Mouse (Mus musculus): ENCODE measurements around the gene Vopp1. TPM values are rescaled to one million over a fixed set of nuclear protein-coding genes. Genes with fewer than 3 reads are reported as not detected.

The Vopp1 gene
- total RNA-seq, 1 experiment from 2014 or later = 16.2 TPM

DNA sequence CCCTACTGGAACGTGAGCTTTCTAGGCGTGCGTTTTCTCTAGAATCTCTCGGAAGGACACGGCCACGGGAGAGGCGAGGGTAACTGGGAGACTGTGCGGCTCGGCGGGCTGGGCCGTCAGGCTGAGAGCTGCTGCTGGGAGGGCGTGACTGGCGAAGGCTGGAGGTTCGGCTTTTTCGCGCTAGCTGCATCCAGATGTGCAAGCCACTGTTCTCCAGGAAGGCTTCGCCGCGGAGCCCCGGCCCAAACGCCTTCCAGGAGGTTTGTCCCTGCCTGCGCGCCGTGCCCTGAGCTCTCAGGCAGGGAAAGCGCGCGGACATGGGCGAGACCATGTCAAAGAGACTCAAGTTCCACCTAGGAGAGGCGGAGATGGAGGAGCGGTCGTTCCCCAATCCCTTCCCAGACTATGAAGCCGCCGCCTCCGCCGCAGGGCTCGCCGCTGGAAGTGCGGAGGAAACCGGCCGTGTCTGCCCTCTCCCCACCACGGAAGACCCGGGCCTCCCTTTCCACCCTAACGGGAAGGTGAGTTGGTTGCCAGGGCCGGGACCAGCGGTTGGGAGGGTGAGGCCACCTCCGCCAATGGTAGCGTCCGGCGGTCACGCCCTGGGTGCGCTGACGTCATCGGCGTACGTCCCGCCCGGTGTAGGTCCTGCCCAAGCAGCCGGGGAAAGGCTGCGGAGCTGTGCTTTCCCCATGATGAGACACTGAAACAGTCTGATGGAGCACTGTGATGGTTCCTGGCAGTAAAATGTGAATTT lies 122.0 kb downstream of the Vopp1 start:
- DNase-seq = peak; percentile 97

DNA sequence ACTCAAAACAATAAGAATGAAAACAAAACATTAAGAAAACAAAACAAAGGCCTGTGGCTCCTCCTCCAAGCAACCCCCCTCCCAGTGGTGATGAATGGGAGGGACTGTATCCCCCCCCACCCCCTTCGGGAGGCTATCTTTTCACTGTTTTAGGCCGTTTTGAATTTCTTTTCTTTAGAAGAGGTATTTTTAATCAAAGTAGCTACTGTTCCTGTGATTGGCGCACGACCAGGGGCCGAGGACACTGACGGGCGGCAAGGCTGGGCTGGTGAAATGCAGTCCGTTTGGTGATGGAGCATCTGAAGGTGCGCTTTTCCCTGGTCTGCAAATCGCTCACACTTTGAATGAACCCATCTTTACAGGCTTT lies 122.6 kb downstream of the Vopp1 start, which contains the start of gene Lancl2:
TSS of gene Lancl2 (plus strand) at position 165 of the 367 bp plus-strand sequence.
- DNase-seq = no peak

DNA sequence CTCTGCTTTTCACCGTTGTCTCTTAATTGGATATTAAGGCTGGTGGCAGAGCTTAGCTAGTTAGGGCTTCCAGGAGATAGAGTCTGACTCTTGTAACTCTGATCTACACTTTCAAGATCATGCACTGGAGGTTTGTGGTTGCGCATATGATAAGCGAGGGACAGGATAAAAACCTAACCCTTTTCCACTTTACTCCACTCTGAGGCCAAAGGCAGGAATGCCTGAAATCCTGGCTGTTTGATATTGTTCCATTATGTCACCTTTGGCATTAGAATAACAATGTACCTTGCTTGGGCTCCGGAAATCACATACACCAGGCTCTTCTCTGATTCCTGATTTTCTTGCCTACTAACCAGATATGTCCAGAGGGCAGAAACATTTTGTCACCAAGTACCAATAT lies 123.3 kb downstream of the Vopp1 start:
- DNase-seq = no peak

DNA sequence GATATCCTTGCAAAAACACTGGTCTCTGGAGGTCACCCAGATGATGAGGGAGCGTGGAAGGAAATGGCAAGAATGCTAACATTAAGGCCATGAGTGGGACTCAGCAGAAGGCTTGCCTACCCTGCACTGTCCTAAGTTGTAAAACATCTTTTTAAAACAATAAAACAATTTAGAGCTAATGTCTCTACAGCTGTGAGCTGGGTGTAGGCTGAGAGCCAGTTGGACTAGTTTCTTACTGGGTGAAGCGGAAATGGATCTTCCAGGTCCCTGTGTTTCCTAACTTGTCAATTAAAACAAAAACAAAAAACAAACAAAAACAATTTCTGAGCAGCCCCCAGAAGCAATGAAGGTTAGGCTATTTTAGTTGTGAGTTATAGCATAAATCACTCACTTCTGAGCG lies 131.8 kb downstream of the Vopp1 start:
- no peak for DNase-seq

DNA sequence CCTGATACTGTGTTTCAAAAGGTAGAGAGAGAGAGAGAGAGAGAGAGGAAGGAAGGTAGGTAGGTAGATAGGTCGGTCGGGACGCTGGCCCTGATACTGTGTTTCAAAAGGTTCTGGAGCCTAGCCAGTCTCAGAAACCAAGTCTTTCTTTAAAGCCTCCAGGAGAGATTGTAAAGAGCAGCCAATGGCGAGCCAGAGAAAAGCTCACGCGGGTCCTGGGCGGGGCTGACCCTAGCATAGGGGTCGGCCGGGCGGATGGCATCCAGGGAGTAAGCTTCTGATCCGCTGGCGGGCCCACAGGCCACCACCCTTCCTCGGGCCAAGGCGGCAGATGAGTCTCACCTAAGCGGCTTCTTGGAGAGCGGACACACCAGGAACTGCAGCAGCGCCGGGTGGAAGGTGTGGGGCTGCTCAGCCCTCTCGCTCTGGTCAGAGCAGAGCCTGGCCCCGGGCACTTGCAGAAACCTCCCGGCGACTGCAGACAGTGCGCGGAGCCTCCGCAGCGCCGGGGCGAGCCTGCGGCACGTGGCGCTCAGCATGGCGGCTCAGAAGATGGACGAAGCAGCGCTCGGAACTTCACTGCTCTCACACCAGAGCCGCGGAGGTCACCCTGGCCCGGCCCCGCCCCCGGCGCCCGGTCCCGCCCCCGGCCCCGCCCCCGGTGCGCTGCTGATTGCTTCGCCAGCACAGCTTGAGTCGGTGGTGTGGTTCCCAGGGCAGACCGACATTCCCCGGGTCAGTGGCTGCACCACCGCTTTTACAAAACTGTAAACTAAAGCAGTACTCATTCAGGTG lies 133.3 kb downstream of the Vopp1 start, which contains the start of gene Pyurf:
TSS of gene Pyurf (minus strand) at position 612 of the 795 bp plus-strand sequence.
- DNase-seq = peak; percentile 88

DNA sequence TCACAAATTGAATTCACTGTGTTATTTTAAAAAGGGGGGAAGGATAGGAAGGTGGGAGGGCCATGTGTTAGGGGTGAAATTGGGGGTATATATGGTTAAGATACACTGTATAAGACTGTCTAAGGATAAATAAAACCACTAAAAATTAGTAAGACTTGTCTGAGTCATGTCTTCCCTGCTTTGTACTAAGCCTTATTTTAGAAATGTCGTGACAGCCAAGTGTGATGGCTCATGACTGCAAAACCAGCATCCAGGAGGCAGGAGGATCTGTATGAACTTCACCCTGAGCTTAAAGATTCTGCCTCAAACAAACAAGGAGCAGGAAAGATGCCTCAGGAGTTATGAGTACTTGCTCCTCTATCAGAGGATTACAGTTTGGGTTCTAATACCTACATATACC lies 140.8 kb downstream of the Vopp1 start:
- no peak for DNase-seq

Other genes with a start within 250 kb of the Vopp1 start
- 14.6 and 19.4 TPM in 2 replicates for gene Herc6, start 244.2 kb downstream of the Vopp1 start, total RNA-seq (2021)
- gene Pyurf, start 133.1 kb downstream of the Vopp1 start, total RNA-seq (2021) = 15.5 and 16.2 TPM in 2 replicates
- 13.7 and 19.8 TPM in 2 replicates for gene Lancl2, start 122.6 kb downstream of the Vopp1 start, total RNA-seq (2021)
- not detected in 2 replicates for gene Vmn1r21, start 25.2 kb upstream of the Vopp1 start, total RNA-seq (2021)
- not detected in 2 replicates for gene Vmn1r22, start 82.9 kb upstream of the Vopp1 start, total RNA-seq (2021)
- not detected in 2 replicates for gene Vmn1r23, start 101.7 kb upstream of the Vopp1 start, total RNA-seq (2021)
- gene Vmn1r24, start 136.3 kb upstream of the Vopp1 start, total RNA-seq (2021) = not detected in 2 replicates
- not detected in 2 replicates for gene Vmn1r25, start 155.7 kb upstream of the Vopp1 start, total RNA-seq (2021)
- gene Vmn1r26, start 190.0 kb upstream of the Vopp1 start, total RNA-seq (2021) = not detected in 2 replicates

Measured in adrenal gland, postnatal 25 days (tissue).